Mouse (Mus musculus) intestine, embryonic 16.5 days (tissue): ENCODE data around the gene Sesn3. TPM values are rescaled to one million over a fixed set of nuclear protein-coding genes. Genes with fewer than 3 reads are reported as not detected.

Experiments used
- ATAC-seq: fragments of 200-750 bp; cut with Nextera tagmentation; 2 replicates; pipeline ENCODE4 v1.8.0; 2017; ENCODE audit warnings: moderate TSS enrichment, moderate library complexity
- H3K27ac ChIP-seq: fragments of 300-500 bp; sonication (generic); 2 replicates; pipeline ENCODE4 v1.5.1; 2014; ENCODE audit warnings: mild to moderate bottlenecking, low read length
- H3K27me3 ChIP-seq: fragments of 300-500 bp; sonication (generic); replicated peaks from 2 replicates; pipeline ENCODE4 v1.6.1; 2014; ENCODE audit warnings: low read length, control low read depth, mixed read lengths; ENCODE audit not compliant: control insufficient read depth, insufficient read depth
- H3K36me3 ChIP-seq: fragments of 300-500 bp; sonication (generic); 2 replicates; pipeline ENCODE4 v1.6.1; 2014; ENCODE audit warnings: low read length, control low read depth; ENCODE audit not compliant: control insufficient read depth, insufficient read depth
- H3K4me1 ChIP-seq: fragments of 300-500 bp; sonication (generic); 2 replicates; pipeline ENCODE4 v1.6.1; 2014; ENCODE audit warnings: low read length, control low read depth, mixed read lengths; ENCODE audit not compliant: control insufficient read depth, insufficient read depth
- H3K4me2 ChIP-seq: fragments of 300-500 bp; sonication (generic); 2 replicates; pipeline ENCODE4 v1.6.1; 2014; ENCODE audit warnings: low read depth, low read length, control low read depth
- H3K4me3 ChIP-seq: fragments of 300-500 bp; sonication (generic); 2 replicates; pipeline ENCODE4 v1.5.1; 2014; ENCODE audit warnings: mild to moderate bottlenecking, low read length
- H3K9ac ChIP-seq: fragments of 300-500 bp; sonication (generic); 2 replicates; pipeline ENCODE4 v1.6.1; 2014; ENCODE audit warnings: low read depth, low read length
- H3K9me3 ChIP-seq: fragments of 300-500 bp; sonication (generic); 2 replicates; pipeline ENCODE4 v1.6.1; 2016; ENCODE audit warnings: low read length, control low read depth; ENCODE audit not compliant: control insufficient read depth
- WGBS: fragments of 180-500 bp; shearing (Covaris S2); extraction: QIAGEN DNeasy Blood & Tissue Kit; methylation state at CpG from one replicate; pipeline ENCODE4 v1.1.7; 2014; 5-methylcytosine and 5-hydroxymethylcytosine counted together
- polyA plus RNA-seq: library from polyadenylated mRNA; unstranded; fragments of >200 nt; fragmentation: Nextera tagmentation; extraction: Ambion mirVana; gene quantifications from 2 replicates; pipeline ENCODE4 v1.2.1, GENCODE M21; 2015

Gene Sesn3
- polyA plus RNA-seq, 1 experiment from 2014 or later: 10.6 TPM

GRCm38 (mm10) chr9:14363540-14363939 is 88.7 kb downstream of the Sesn3 start:
- no peak overlapping the region for H3K4me2 ChIP-seq
- ATAC-seq: peak; percentile 42; the same call in 1 of the 2 replicates
- H3K27ac ChIP-seq: no peak overlapping the region
- 90% methylated on average over 6 of the region's 6 CpGs for WGBS
- no peaks in the 10 kb centered on the region for H3K9me3 ChIP-seq
- no peak overlapping the region for H3K9ac ChIP-seq
- H3K4me1 ChIP-seq: no peaks in the 10 kb centered on the region
- no peaks in the 10 kb centered on the region for H3K27me3 ChIP-seq
- H3K36me3 ChIP-seq: no peaks in the 10 kb centered on the region
- no peak overlapping the region for H3K4me3 ChIP-seq

GRCm38 (mm10) chr9:14364719-14365118 is 89.9 kb downstream of the Sesn3 start:
- Histone ChIP-seq H3K9me3 (peaks cover 4% of the 10 kb centered on the region; the same call in 1 of the 2 replicates), H3K36me3 (peaks cover 4% of the 10 kb centered on the region; the same call in 1 of the 2 replicates), H3K27ac (no peak overlapping the region), H3K4me2 (no peak overlapping the region), H3K9ac (no peak overlapping the region), H3K4me1 (no peaks in the 10 kb centered on the region), H3K4me3 (no peak overlapping the region), H3K27me3 (no peaks in the 10 kb centered on the region)
- WGBS: 94% methylated on average over 9 of the region's 9 CpGs
- ATAC-seq: no peak

- peaks cover 4% of the 10 kb centered on the region; the same call in 1 of the 2 replicates for H3K9me3 ChIP-seq
- no peak overlapping the region for H3K27ac ChIP-seq
- H3K4me3 ChIP-seq: no peak overlapping the region
- no peak overlapping the region for H3K9ac ChIP-seq
- no peak for ATAC-seq
- no peak overlapping the region for H3K4me2 ChIP-seq
- WGBS: 59% methylated on average over 4 of the region's 4 CpGs
- H3K36me3 ChIP-seq: peaks cover 4% of the 10 kb centered on the region; the same call in 1 of the 2 replicates
- H3K27me3 ChIP-seq: no peaks in the 10 kb centered on the region
- no peaks in the 10 kb centered on the region for H3K4me1 ChIP-seq
Measured at GRCm38 (mm10) chr9:14365481-14366125, 90.7 kb downstream of the Sesn3 start.

- H3K27ac ChIP-seq: no peak overlapping the region
- ATAC-seq: no peak
- H3K36me3 ChIP-seq: peaks cover 4% of the 10 kb centered on the region; the same call in 1 of the 2 replicates
- no peak overlapping the region for H3K9ac ChIP-seq
- no peaks in the 10 kb centered on the region for H3K4me1 ChIP-seq
- H3K9me3 ChIP-seq: peaks cover 4% of the 10 kb centered on the region; the same call in 1 of the 2 replicates
- H3K4me3 ChIP-seq: no peak overlapping the region
- H3K27me3 ChIP-seq: no peaks in the 10 kb centered on the region
- H3K4me2 ChIP-seq: no peak overlapping the region
- WGBS: 89% methylated on average over 4 of the region's 4 CpGs
Measured at GRCm38 (mm10) chr9:14367850-14368249, 93.0 kb downstream of the Sesn3 start.

GRCm38 (mm10) chr9:14369271-14369670 is 94.4 kb downstream of the Sesn3 start:
- Histone ChIP-seq H3K4me1 (no peaks in the 10 kb centered on the region), H3K27me3 (no peaks in the 10 kb centered on the region), H3K4me2 (no peak overlapping the region), H3K27ac (no peak overlapping the region), H3K9ac (no peak overlapping the region), H3K4me3 (no peak overlapping the region), H3K36me3 (peaks cover 4% of the 10 kb centered on the region; the same call in 1 of the 2 replicates), H3K9me3 (peaks cover 4% of the 10 kb centered on the region; the same call in 1 of the 2 replicates)
- ATAC-seq: peak; percentile 87

- Histone ChIP-seq H3K4me2 (no peak overlapping the region), H3K27me3 (no peaks in the 10 kb centered on the region), H3K4me3 (no peak overlapping the region), H3K36me3 (peaks cover 4% of the 10 kb centered on the region; the same call in 1 of the 2 replicates), H3K27ac (no peak overlapping the region), H3K9me3 (peaks cover 4% of the 10 kb centered on the region; the same call in 1 of the 2 replicates), H3K9ac (no peak overlapping the region), H3K4me1 (no peaks in the 10 kb centered on the region)
- no peak for ATAC-seq
Measured at GRCm38 (mm10) chr9:14372440-14372839, 97.6 kb downstream of the Sesn3 start.

- 92% methylated on average over 4 of the region's 4 CpGs for WGBS
- no peaks in the 10 kb centered on the region for H3K36me3 ChIP-seq
- H3K27ac ChIP-seq: no peak overlapping the region
- no peak overlapping the region for H3K4me3 ChIP-seq
- ATAC-seq: no peak
- H3K27me3 ChIP-seq: no peaks in the 10 kb centered on the region
- no peak overlapping the region for H3K9ac ChIP-seq
- no peaks in the 10 kb centered on the region for H3K9me3 ChIP-seq
- no peak overlapping the region for H3K4me2 ChIP-seq
- H3K4me1 ChIP-seq: peaks cover 19% of the 10 kb centered on the region
Measured at GRCm38 (mm10) chr9:14376149-14376548, 101.3 kb downstream of the Sesn3 start.

- no peaks in the 10 kb centered on the region for H3K27me3 ChIP-seq
- H3K36me3 ChIP-seq: no peaks in the 10 kb centered on the region
- H3K4me1 ChIP-seq: peaks cover 28% of the 10 kb centered on the region
- no peak overlapping the region for H3K27ac ChIP-seq
- H3K4me2 ChIP-seq: 0 out of 2 replicates have a peak overlapping the region, but pooled peaks have one; percentile 88
- H3K9me3 ChIP-seq: no peaks in the 10 kb centered on the region
- no peak overlapping the region for H3K4me3 ChIP-seq
- no peak for ATAC-seq
- H3K9ac ChIP-seq: no peak overlapping the region
- 76% methylated on average over 2 of the region's 2 CpGs for WGBS
Measured at GRCm38 (mm10) chr9:14378151-14378550, 103.3 kb downstream of the Sesn3 start.

GRCm38 (mm10) chr9:14379769-14380385 is 105.0 kb downstream of the Sesn3 start:
- Histone ChIP-seq H3K9ac (peak overlapping the region; percentile 85), H3K27me3 (no peaks in the 10 kb centered on the region), H3K4me1 (peaks cover 28% of the 10 kb centered on the region), H3K9me3 (no peaks in the 10 kb centered on the region), H3K27ac (peak overlapping the region; percentile 90), H3K36me3 (no peaks in the 10 kb centered on the region), H3K4me3 (peak overlapping the region; percentile 79), H3K4me2 (peak overlapping the region; percentile 88)
- 12% methylated on average over 8 of the region's 8 CpGs for WGBS
- peak; percentile 37 for ATAC-seq
